Mouse (Mus musculus): ENCODE results near the gene Frmpd4.

The Frmpd4 gene

GRCm38 (mm10) chrX:168577131-168577530 is at the start of gene Frmpd4:
Frmpd4 (minus strand) TSS chrX:168577231.
- no peak for DNase-seq

DNA sequence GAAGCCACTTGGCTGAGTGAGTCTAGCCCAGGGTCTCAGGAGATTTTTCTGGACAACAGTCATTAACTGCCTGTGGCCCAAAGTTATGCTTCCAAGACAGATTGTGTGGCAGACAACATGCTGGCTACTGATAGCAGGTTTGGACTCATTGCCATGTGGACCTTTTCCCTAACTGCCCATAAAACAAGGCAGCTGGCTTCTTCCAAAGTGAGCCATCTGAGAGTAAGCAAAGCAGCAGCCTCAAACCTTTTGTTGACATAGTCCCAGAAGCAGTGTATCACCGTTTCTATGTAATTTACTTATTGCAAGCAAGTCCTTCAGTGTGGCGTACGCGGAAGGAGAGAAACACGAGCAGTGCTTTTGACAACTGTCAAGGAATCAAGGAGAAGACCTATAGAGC is 18.2 kb upstream of the Frmpd4 start:
- no peak for DNase-seq

GRCm38 (mm10) chrX:168584303-168584702 is 7.3 kb upstream of the Frmpd4 start:
- DNase-seq: no peak

- no peak for DNase-seq
Measured at GRCm38 (mm10) chrX:168571808-168572207, 5.2 kb downstream of the Frmpd4 start.

GRCm38 (mm10) chrX:168569231-168569630 is 7.8 kb downstream of the Frmpd4 start:
- DNase-seq: peak; percentile 17

GRCm38 (mm10) chrX:168505254-168505653 is 71.8 kb downstream of the Frmpd4 start:
- DNase-seq: no peak

DNA sequence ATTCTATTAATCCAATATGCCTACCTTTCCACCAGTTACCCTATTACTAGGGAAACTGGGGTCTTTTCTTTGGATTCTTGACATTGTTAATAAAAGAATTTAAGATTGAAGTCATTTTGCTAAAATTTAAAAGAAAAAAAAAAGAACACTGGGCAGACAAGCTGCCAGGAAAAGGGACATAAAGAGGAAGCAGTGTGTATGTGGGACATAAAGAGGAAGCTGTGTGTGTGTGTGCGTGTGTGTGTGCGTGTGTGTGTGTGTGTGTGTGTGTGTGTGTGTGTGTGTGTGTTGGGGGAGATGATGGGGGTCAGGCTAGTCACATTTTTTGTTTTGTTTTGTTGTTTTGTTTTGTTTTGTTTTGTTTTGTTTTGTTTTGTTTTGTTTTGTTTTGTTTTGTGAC is 121.8 kb downstream of the Frmpd4 start:
- DNase-seq: no peak

GRCm38 (mm10) chrX:168431206-168431605 is 145.8 kb downstream of the Frmpd4 start:
- DNase-seq: no peak

DNA sequence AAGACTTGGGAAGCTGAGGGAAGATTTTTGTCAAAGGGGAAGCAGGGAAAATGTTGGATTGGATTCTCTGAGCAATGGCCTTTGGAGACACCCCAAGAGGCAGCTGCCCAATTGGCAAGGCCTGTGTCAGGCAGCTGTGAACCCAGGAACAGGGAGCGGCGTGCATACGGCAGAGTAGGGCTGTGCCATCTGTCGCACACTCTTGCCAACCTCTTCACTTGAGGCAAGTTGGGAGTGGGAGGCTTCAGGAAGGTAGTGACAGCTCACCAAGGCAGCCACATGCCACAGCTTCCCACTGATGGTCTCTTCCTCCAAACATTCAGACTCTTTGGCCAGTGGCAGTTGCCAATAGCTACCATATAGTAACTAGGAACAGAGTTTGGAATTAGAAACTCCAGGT is 147.2 kb downstream of the Frmpd4 start:
- DNase-seq: peak; percentile 7

DNA sequence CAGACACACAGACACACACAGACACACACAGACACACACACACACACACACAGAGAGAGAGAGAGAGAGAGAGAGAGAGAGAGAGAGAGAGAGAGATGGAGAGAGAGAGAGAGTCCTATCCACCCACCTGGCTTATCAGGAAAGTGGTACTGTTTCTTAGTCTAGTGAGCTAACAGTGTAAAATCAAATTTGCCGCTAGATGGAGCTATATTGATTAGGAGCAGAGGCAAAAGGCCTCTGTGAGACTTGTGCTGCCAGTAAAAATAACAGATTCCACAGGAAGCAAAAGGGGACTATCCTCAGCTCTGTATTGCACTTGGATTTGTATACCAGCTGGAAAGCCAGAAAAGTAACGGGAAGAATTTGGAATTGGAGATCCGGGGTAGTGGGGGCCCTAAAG is 161.6 kb downstream of the Frmpd4 start:
- DNase-seq: no peak

GRCm38 (mm10) chrX:168403512-168403911 is 173.5 kb downstream of the Frmpd4 start:
- no peak for DNase-seq

GRCm38 (mm10) chrX:168350431-168350830 is 226.6 kb downstream of the Frmpd4 start:
- no peak for DNase-seq

DNA sequence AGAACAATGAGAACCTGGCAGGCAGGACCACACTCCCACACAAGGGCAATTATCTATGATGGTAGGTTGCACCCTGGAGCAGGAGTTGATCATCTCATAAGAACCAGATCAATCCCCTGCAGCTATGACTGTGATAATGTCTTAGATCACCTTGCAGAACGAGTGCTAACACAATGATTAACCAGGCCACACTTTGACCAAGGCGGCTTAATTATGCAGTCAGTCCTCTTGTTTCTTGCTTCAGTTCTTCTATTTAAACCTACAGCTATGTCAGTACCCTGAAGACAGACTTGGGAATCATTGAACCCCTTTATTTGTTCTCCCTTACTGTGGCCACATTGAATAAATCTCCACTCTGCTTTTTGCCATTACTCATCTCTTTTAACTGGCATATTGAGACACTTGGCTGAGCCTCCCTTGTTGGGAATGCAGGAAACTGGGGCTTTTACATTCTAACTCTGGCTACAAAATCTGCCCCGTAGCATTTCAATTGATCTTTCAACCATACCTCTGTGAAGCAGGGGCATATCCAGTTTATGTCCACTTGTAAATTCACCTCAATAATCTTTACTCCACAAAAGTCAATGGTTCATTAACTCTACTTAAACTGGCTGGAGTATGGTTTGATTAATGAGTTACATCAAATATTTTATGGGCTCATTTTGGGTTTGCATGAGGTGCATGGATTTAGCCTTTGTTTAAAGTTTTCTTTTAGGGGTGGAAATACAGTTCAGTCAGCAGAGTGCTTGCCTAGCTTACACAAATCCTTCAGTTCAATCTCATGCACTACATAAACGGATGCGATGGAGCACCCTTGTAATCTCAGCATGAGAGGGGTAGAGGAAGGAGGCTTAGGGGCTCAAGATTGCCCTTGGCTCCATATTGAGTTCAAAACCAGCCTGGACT is 227.5 kb downstream of the Frmpd4 start:
- DNase-seq: no peak

GRCm38 (mm10) chrX:168338212-168338611 is 238.8 kb downstream of the Frmpd4 start:
- DNase-seq: no peak

DNA sequence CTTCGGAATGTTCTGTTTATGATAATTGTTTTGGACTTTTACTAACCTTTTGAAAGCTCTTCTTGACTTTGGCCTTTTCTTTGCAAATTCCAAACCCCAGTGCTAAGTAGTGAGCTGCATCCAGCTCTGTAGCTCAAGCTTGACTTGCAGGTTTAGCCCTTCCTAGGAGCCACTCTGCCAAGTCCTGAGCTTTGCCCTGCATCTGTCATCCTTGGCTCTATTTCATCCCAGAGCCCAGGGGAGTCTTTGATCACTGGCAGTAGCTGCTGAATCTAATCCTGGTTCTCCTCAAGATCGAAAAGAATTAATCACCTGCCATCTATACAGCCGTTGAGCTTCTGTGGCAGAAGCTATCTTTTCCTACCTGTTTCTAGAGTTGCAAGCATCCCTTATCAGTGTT is 251.9 kb downstream of the Frmpd4 start:
- no peak for DNase-seq

- no peak for DNase-seq
Measured at GRCm38 (mm10) chrX:168312158-168312557, 264.9 kb downstream of the Frmpd4 start.

- no peak for DNase-seq
Measured at GRCm38 (mm10) chrX:168310143-168310542, 266.9 kb downstream of the Frmpd4 start.

GRCm38 (mm10) chrX:168292506-168292905 is 284.5 kb downstream of the Frmpd4 start:
- DNase-seq: no peak

DNA sequence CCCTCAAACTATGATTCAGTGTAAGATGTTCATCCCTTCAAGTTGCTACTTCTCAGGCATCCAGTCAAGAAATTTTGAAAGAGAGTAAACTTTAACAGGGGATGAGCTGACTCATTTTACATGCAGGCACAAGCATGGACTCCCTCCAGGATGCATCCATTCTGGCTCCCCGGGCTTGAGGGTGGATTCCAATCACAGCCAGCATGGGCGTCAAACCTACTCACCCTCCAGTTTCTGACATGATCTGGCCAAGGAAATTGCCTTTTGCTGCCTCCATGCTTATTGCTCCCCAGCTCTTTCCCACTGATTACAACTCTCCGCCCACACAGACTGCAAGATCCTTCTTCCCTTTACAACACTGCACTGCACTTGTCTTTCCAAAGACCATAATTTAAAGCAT is 370.0 kb downstream of the Frmpd4 start:
- DNase-seq: no peak

GRCm38 (mm10) chrX:168191944-168192343 is 385.1 kb downstream of the Frmpd4 start:
- peak; percentile 24 for DNase-seq

DNA sequence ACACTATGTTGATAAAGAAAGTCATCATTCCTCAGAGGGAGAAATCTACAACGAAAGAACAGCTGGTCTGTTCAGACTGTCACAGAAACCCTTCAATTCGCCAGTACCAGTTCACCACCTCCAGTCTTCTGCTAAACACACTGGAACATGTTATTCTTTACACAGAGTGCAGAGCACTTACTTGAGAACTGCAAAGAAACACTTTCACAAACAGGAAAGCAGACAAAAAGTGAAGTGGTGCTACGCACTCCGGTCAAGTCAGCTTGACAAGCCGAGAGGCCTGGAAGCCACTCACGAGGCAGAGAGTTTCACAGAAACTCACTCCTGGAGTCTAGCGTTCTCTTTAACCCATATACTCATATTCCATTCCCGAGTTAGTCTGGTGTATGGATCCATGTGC is 387.5 kb downstream of the Frmpd4 start:
- no peak for DNase-seq

GRCm38 (mm10) chrX:168163001-168163400 is 414.0 kb downstream of the Frmpd4 start:
- DNase-seq: no peak

GRCm38 (mm10) chrX:168158866-168159265 is 418.2 kb downstream of the Frmpd4 start:
- DNase-seq: no peak

GRCm38 (mm10) chrX:168141051-168141450 is 436.0 kb downstream of the Frmpd4 start:
- no peak for DNase-seq

DNA sequence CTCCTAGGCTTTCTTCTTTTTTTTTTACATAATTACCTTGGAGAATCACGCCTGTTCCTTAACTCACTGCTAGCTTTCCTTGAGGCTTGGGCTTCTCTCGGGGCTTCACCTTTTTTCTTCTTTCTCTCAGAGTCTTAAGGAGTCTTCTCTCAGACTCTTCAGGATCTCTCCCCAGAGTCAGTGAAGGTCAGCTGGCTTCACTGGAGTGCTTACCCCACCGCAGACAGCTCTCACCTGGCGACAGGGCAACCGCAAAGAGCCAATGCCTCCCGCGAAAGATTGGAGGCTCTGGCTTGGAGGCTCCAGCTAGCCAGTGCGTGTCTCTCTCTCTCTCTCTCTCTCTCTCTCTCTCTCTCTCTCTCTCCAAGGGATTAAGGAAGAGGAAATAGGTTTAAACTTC is 453.0 kb downstream of the Frmpd4 start:
- no peak for DNase-seq
